Mouse (Mus musculus) midbrain, embryonic 15.5 days (tissue): ENCODE data around the gene Btbd10. TPM values are rescaled to one million over a fixed set of nuclear protein-coding genes. Genes with fewer than 3 reads are reported as not detected.

Source experiments
- polyA plus RNA-seq: library from polyadenylated mRNA; unstranded; fragments of >200 nt; fragmentation: Nextera tagmentation; extraction: Ambion mirVana; gene quantifications from 2 replicates; pipeline ENCODE4 v1.2.1, GENCODE M21; 2015

Btbd10 gene
- polyA plus RNA-seq, 1 experiment from 2014 or later: 76.6 TPM

Other genes with a start within 250 kb of the Btbd10 start
- 15.4 and 16.7 TPM in 2 replicates for gene Arntl, start 161.9 kb downstream of the Btbd10 start, polyA plus RNA-seq
- gene Pth, start 19.2 kb upstream of the Btbd10 start, polyA plus RNA-seq: not detected in 2 replicates
- gene Far1, start 144.4 kb upstream of the Btbd10 start, polyA plus RNA-seq: 58.0 and 59.2 TPM in 2 replicates